Mouse (Mus musculus) C3H10T1/2 (cell line): ENCODE measurements around the gene Mex3d. TPM values are rescaled to one million over a fixed set of nuclear protein-coding genes. Genes with fewer than 3 reads are reported as not detected.

Experiments
- polyA plus RNA-seq, 2 experiments: library from polyadenylated mRNA; unstranded; fragments of >200 nt; fragmentation: generic; extraction: Trizol; gene quantifications; one replicate each; pipeline ENCODE4 v1.2.1; 2012; ENCODE audit warnings: missing spikeins in 2 of 2

Mex3d gene
- polyA plus RNA-seq, result 10 to 100 TPM in 1 of 2 experiments, 1 to 10 TPM in 1; 8.8 to 32.5 TPM

DNA sequence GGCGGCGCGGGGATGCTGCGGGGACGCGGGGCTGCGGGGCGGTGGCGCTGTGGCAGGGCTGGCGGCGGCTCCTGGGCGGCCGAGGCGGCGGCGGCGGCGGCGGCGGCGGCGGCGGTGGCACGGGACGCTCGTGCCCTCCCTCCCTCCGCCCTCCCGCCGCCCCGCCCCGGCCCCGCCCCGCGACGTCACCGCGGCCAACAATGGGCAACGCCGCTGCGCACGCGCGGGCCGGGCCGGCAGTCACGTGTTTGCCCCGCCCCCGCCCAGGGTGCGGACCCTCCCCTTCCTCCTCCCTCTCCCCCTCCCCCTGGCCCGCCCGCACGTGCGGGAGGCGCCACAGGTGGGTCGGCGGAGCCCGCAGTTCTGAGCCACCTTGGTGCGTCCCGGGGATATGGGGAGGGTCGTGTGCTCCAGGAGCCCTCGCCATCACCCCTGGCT is at the start of gene Mex3d:
Mex3d (minus strand) TSS at position 138 of the 438 bp plus-strand sequence.

DNA sequence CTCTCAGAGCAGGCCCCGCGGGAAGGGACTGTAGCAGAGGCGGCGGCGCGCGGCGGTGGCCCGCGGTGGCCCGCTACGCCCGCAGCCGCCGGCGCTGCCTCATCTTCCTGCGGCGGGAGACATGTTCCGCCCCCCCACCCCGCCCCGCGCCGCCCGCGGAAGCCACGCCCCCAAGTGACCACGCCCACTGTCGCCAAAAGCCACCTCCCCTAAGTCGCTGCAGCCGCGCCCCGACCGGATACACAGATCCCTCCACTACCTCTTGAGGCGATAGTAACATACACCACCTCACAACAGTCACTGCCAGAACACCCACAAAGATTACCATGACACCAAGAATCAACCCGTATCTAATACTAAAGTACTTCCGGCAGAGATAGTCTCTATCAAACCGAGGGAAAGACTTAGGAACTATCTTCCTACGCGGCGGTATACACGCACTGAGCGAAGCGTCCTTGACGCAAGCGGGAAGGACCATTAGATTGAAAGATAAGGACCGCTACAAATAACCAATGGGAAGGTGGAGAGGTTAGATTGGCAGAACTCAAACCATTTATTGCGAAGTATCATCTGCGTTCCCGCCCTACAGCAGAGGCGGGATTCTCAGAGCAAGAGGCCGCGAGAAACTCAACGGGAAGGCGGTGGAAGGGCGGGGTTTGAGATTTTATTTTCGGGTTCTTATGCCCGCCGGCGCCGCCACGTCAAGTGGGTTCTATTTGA is 46.2 kb upstream of the Mex3d start, which contains the start of gene Tcf3:
Tcf3 (minus strand) TSS at position 135 of the 720 bp plus-strand sequence.

DNA sequence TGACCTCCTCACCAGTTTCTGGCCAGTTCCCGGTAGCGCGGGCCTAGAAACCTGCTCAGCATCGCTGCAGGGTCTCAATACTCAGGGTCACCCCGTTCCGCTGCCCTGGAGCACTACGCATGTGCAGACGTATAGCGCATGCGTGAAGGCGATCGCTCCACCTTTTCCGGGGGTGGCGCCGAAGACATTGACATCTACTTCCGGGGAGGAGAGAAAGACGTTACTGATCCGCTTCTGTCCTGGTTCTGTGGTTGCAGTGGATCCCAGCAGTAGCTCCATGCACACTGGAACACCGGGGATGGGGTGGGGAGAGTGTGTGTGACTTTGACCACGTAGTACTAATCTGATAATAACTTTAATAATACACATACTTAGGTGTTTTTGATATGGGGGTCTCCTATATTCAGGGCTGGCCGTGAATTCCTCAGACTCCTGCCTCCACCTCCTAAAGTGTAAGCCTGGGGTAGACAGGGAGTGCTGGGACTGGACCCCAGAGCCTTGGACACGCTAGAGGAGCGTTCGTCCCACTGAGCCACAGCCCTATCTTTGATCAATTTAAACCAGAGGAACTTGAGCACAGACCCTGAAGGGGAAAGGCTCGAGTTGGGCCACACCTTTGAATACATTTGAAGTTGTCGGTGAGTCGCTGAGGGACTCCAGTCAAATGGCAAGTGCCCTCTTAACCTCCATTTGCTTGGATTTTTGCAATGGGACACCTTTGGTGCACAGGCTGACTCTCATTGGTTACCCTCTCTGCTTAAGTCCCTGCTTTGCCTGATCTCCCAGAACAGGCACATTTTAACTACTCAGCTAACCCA is 19.4 kb upstream of the Mex3d start, which contains the start of gene Uqcr11:
Uqcr11 (minus strand) TSS at position 147 of the 818 bp plus-strand sequence.

DNA sequence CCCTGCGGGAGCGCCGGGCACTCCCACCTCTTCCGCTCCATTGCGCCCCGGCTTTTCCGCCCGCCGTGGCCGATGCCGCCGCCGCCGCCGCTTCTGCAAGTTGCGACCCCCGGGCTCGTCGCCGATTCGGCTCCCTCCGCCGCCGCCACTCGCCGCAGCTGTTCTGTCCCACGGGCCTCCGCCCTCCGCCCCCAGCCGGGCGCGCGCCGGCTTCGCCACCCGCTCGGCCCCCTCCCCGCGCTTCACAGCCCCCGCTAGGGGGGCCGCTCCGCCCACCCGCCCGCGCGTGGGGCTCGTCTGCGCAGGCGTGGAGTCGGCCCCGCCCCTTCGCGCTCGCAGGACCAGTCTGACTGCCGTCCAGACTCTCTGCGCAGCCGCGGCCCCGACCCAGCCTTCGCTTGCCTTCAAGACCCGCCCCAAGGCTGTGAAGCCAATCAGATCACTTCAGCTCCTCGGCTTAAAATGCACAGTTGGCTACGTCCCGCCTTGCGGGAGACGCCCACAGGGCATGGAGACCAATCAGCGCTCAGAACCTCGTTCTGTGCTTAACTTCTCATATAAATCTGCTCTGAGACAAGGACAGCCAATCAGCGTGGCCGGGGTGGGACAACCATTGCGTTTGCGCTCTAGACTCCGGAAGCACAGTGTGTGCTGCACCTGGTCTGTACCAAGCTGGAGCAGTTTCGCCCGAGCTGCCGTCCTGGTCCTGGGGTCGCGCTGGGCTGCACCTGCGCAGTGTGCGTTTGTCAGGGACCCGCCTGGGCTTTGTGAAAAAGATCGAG is 11.9 kb upstream of the Mex3d start, which contains the start of gene Mbd3:
Mbd3 (minus strand) TSS at position 360 of the 782 bp plus-strand sequence.

DNA sequence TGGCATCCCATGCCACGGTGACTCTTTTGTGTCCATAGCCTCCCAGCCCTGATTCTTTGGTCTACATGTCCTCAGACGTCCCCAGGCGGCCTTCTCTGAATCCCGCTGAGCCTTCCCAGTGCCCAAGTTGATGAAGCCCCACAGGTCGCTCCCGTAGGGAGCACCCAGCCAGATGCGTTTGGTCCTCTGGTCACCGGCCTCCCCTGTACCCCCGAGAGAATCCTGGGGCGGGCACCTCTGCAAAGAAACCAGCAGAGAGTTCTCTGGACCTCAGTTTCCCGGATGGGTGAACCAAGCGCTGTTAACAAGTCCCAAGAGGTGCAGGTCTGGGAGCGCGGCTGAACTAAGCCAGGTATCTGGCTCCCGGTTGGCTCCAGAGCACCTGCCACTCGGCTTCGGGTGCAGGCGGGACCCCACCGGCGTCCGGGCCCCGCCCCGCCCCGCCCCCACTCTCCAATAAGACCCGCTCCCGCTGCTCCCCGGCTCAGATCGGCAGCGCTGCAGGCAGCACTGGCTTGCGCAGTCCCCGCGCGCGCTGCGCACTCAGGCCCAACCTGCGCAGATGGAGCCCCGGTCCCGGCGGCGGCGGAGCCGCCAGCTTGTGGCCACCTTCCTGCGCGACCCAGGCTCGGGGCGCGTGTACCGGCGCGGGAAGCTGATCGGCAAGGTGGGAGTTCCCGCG is 31.3 kb downstream of the Mex3d start, which contains the start of gene Plk5:
Plk5 (plus strand) TSS at position 459 of the 682 bp plus-strand sequence.

DNA sequence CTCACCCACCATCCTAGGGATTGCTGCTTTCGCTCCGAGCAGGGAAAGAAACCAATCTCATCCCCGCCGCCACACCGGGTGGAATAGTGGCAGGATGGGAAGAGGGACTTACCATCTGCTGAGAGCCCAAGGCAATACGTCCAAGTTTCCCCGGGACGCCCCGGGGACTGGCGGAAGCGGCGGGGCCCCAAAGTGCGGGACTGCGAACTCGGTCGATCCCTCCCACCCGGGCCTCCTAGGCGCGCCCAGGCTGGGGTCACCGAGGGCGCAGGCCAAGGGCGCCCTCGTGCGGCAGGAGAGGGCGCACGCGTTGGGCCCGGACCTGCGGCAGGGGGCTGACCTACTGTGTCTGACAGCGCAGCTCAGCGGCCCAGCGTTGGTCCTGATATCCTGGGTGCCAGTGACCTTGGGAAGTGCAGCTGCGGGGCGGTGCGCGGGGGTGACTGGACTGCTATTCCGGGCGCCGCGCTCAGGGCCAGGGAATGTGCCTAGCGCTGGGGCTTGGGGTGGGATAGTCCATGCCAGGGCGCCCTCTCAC is 39.1 kb downstream of the Mex3d start, which contains the start of gene Adamtsl5:
Adamtsl5 (minus strand) TSS at position 169 of the 538 bp plus-strand sequence.

Other genes with a start within 250 kb of the Mex3d start
- 1,000 to 10,000 TPM in 1 of 2 experiments, 100 to 1,000 TPM in 1; 776 to 1,441 TPM for gene Atp5d, start 249.0 kb downstream of the Mex3d start, polyA plus RNA-seq
- gene Cbarp, start 246.8 kb downstream of the Mex3d start, polyA plus RNA-seq, result 10 to 100 TPM in 1 of 2 experiments, 1 to 10 TPM in 1; 4.8 to 18.5 TPM
- gene Midn, start 239.4 kb downstream of the Mex3d start, polyA plus RNA-seq, result 10 to 100 TPM; 25.4 to 86.5 TPM
- 100 to 1,000 TPM in 1 of 2 experiments, 10 to 100 TPM in 1; 20.0 to 104 TPM for gene Cirbp, start 221.7 kb downstream of the Mex3d start, polyA plus RNA-seq
- 10 to 100 TPM; 22.6 to 31.6 TPM for gene 1600002K03Rik, start 214.7 kb downstream of the Mex3d start, polyA plus RNA-seq
- 1 to 10 TPM; 1.7 to 6.3 TPM for gene Efna2, start 208.2 kb downstream of the Mex3d start, polyA plus RNA-seq
- gene Mum1, start 161.2 kb downstream of the Mex3d start, polyA plus RNA-seq, result 10 to 100 TPM; 28.9 to 57.4 TPM
- 100 to 1,000 TPM; 324 to 363 TPM for gene Ndufs7, start 138.5 kb downstream of the Mex3d start, polyA plus RNA-seq
- 100 to 1,000 TPM; 114 to 121 TPM for gene Gamt, start 126.6 kb downstream of the Mex3d start, polyA plus RNA-seq
- 100 to 1,000 TPM in 1 of 2 experiments, 10 to 100 TPM in 1; 75.3 to 145 TPM for gene Dazap1, start 126.2 kb downstream of the Mex3d start, polyA plus RNA-seq
- gene Rps15, start 95.2 kb downstream of the Mex3d start, polyA plus RNA-seq, result over 10,000 TPM in 1 of 2 experiments, 1,000 to 10,000 TPM in 1; 7,724 to 18,727 TPM
- gene Apc2, start 91.7 kb downstream of the Mex3d start, polyA plus RNA-seq, result 1 to 10 TPM in 1 of 2 experiments, under 1 TPM in 1; 0.41 to 6.4 TPM
- gene 2310011J03Rik, start 67.1 kb downstream of the Mex3d start, polyA plus RNA-seq, result 10 to 100 TPM; 76.4 to 84.3 TPM
- 1 to 10 TPM; 6.8 to 9.2 TPM for gene Pcsk4, start 58.2 kb downstream of the Mex3d start, polyA plus RNA-seq
- gene Reep6, start 57.7 kb downstream of the Mex3d start, polyA plus RNA-seq, result 1 to 10 TPM; 1.6 to 4.4 TPM
- 10 to 100 TPM in 1 of 2 experiments, 1 to 10 TPM in 1; 2.5 to 11.0 TPM for gene Adamtsl5, start 39.2 kb downstream of the Mex3d start, polyA plus RNA-seq
- not detected for gene Plk5, start 31.2 kb downstream of the Mex3d start, polyA plus RNA-seq
- gene Mbd3, start 11.9 kb upstream of the Mex3d start, polyA plus RNA-seq, result 100 to 1,000 TPM; 239 to 395 TPM
- 1,000 to 10,000 TPM; 1,086 to 1,588 TPM for gene Uqcr11, start 19.2 kb upstream of the Mex3d start, polyA plus RNA-seq
- 100 to 1,000 TPM in 1 of 2 experiments, 10 to 100 TPM in 1; 52.4 to 135 TPM for gene Tcf3, start 46.0 kb upstream of the Mex3d start, polyA plus RNA-seq
- gene Onecut3, start 107.2 kb upstream of the Mex3d start, polyA plus RNA-seq, result under 1 TPM; under 0.01 to 0.01 TPM
- under 1 TPM; 0.29 to 0.77 TPM for gene Atp8b3, start 151.5 kb upstream of the Mex3d start, polyA plus RNA-seq
- gene Rexo1, start 173.9 kb upstream of the Mex3d start, polyA plus RNA-seq, result 10 to 100 TPM; 13.6 to 30.1 TPM
- 10 to 100 TPM; 14.7 to 17.8 TPM for gene Klf16, start 189.7 kb upstream of the Mex3d start, polyA plus RNA-seq
- gene Abhd17a, start 202.7 kb upstream of the Mex3d start, polyA plus RNA-seq, result 100 to 1,000 TPM; 189 to 208 TPM
- 100 to 1,000 TPM in 1 of 2 experiments, 10 to 100 TPM in 1; 96.1 to 132 TPM for gene Scamp4, start 215.2 kb upstream of the Mex3d start, polyA plus RNA-seq
- gene Adat3, start 215.2 kb upstream of the Mex3d start, polyA plus RNA-seq, result 10 to 100 TPM; 10.3 to 12.6 TPM
- 1 to 10 TPM in 1 of 2 experiments, under 1 TPM in 1; 0.39 to 1.4 TPM for gene Gm49322, start 218.4 kb upstream of the Mex3d start, polyA plus RNA-seq
- gene Csnk1g2, start 235.2 kb upstream of the Mex3d start, polyA plus RNA-seq, result 100 to 1,000 TPM; 224 to 226 TPM